In the genomic region with DNA sequence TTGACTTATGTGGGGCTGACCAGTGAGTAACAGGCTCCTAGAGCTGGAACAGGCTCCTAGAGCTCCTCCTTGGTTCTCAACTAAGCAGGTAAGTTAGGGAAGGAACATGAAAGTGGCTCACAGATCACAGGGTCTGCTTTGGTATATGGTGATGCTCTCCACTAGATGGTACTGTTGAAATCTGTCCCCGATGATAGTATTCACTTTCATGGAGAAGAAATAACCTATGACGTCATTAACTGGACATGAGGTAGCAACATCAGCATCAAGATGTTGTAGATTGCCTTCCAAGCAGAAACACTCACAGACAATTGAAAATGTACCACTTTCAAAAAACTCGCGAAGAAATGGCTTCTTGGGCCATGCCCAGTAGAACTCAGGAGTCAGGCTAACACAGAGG, we compare ENCODE assay signal across 17 mouse cellular contexts.
"Had no signal": no experiment of that assay in that cellular context is flagged by ENCODE, and none has a peak within 500 bp of the region (broad histone marks: within the 10 kb centered on the region; RNA-seq: fewer than 3 reads in every experiment).

No protein-coding gene starts in this region.

- ATAC-seq: midbrain, embryonic 16.5 days had no signal

- H3K36me3 ChIP-seq: midbrain, embryonic 10.5 days; midbrain, embryonic 12.5 days; neural tube, embryonic 13.5 days; neural tube, embryonic 15.5 days; stomach, embryonic 15.5 days had no signal

- H3K27ac ChIP-seq: midbrain, embryonic 10.5 days; midbrain, embryonic 12.5 days; neural tube, embryonic 13.5 days; neural tube, embryonic 15.5 days; stomach, embryonic 15.5 days had no signal

- H3K4me2 ChIP-seq: lung, embryonic 14.5 days; midbrain, embryonic 12.5 days; neural tube, embryonic 13.5 days; neural tube, embryonic 15.5 days; stomach, embryonic 15.5 days had no signal

- H3K4me1 ChIP-seq: midbrain, embryonic 10.5 days; midbrain, embryonic 12.5 days; neural tube, embryonic 13.5 days; neural tube, embryonic 15.5 days; stomach, embryonic 15.5 days had no signal

- H3K9me3 ChIP-seq: midbrain, embryonic 10.5 days; midbrain, embryonic 12.5 days; neural tube, embryonic 13.5 days; neural tube, embryonic 15.5 days; stomach, embryonic 15.5 days had no signal

- DNase-seq: lung, adult 18-20 months; lung, postnatal 10 days; midbrain, embryonic 14.5 days; retina, postnatal 1 day; right cerebral cortex, adult 18-20 months; right cerebral cortex, postnatal 14 days; thymus, adult 18-20 months; thymus, postnatal 14 days; thymus, postnatal 36 days had no signal

- H3K27me3 ChIP-seq: midbrain, embryonic 12.5 days; neural tube, embryonic 13.5 days; neural tube, embryonic 15.5 days; stomach, embryonic 15.5 days had no signal

- H3K4me3 ChIP-seq: midbrain, embryonic 10.5 days; midbrain, embryonic 12.5 days; myocyte; neural tube, embryonic 13.5 days; neural tube, embryonic 15.5 days; stomach, embryonic 15.5 days had no signal

- H3K9ac ChIP-seq: lung, embryonic 14.5 days; midbrain, embryonic 12.5 days; neural tube, embryonic 13.5 days; neural tube, embryonic 15.5 days; stomach, embryonic 15.5 days had no signal
